ENCODE assay signal across 12 mouse cellular contexts in the genomic region with DNA sequence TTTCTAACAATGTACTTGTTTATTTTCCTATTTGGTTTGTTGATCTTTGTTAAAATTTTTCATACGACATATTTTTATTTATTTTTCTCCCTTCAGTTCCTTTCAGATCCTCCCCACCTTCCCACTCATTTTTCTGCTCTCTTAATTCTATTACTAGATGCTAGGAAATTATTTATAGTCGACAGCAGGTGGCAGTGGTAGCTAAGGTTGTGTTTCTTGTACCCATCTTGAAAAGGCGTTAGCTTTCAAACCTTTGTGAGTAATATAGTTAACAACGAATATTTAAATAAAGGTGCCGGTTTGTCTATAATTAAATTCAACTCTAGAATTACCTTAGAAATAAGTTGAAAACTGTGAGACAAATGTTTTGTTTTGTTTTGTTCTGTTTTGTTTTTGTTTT. TPM values are rescaled to one million over a fixed set of nuclear protein-coding genes. Genes with fewer than 3 reads are reported as not detected.
DNase-seq lines count a peak whose midpoint lies in the region; ATAC-seq and TF ChIP-seq lines count a peak whose summit lies in the region.
"Had no signal": no experiment of that assay in that cellular context is flagged by ENCODE, and none has a peak within 500 bp of the region (broad histone marks: within the 10 kb centered on the region; RNA-seq: fewer than 3 reads in every experiment).

No protein-coding gene starts in this region.

- H3K36me3 ChIP-seq in heart, postnatal 0 days (replicated peaks; ENCODE audit: control insufficient read depth, insufficient read depth, low read length): no peaks in the 10 kb centered on the region
- H3K36me3 ChIP-seq in forebrain, postnatal 0 days (ENCODE audit: insufficient read depth): no peaks in the 10 kb centered on the region

- TF ChIP-seq EP300 in heart, postnatal 0 days (IDR thresholded peaks at IDR 0.05; ENCODE audit: low read depth): no peak

- peak; percentile 44 for TF ChIP-seq CTCF in heart, postnatal 0 days (IDR thresholded peaks at IDR 0.05; ENCODE audit: low read depth)
- peak; percentile 69 for TF ChIP-seq CTCF in forebrain, postnatal 0 days (IDR thresholded peaks at IDR 0.05; ENCODE audit: low read depth)

- no peaks in the 10 kb centered on the region for H3K27me3 ChIP-seq in heart, postnatal 0 days (ENCODE audit: control insufficient read depth, insufficient read depth, low read length)
- H3K27me3 ChIP-seq in forebrain, postnatal 0 days (ENCODE audit: insufficient read depth, low read length): no peaks in the 10 kb centered on the region

- H3K27ac ChIP-seq in heart, postnatal 0 days (ENCODE audit: low read depth): no peak overlapping the region
- H3K27ac ChIP-seq in forebrain, postnatal 0 days (ENCODE audit: low read depth, low read length): no peak overlapping the region

- no peaks in the 10 kb centered on the region for H3K9me3 ChIP-seq in heart, postnatal 0 days (replicated peaks; ENCODE audit: control insufficient read depth, low read length)
- H3K9me3 ChIP-seq in forebrain, postnatal 0 days (ENCODE audit: low read length): no peaks in the 10 kb centered on the region

- ATAC-seq in heart, postnatal 0 days (ENCODE audit: insufficient read depth, low read depth): no peak
- peak; percentile 47; the same call in 1 of the 2 replicates for ATAC-seq in forebrain, postnatal 0 days

- no peak overlapping the region for H3K9ac ChIP-seq in heart, postnatal 0 days (replicated peaks; ENCODE audit: low read depth, low read length)
- H3K9ac ChIP-seq in forebrain, postnatal 0 days: no peak overlapping the region

- H3K4me1 ChIP-seq in heart, postnatal 0 days (ENCODE audit: control insufficient read depth, insufficient read depth): no peaks in the 10 kb centered on the region
- no peaks in the 10 kb centered on the region for H3K4me1 ChIP-seq in forebrain, postnatal 0 days (ENCODE audit: insufficient read depth)

- H3K4me3 ChIP-seq in heart, postnatal 0 days (ENCODE audit: low read depth, low read length): no peak overlapping the region
- no peak overlapping the region for H3K4me3 ChIP-seq in forebrain, postnatal 0 days (ENCODE audit: low read depth, low read length)
- H3K4me3 ChIP-seq: myocyte had no signal

- 33% methylated on average over 5 of the region's 5 CpGs for WGBS in heart, postnatal 0 days
- WGBS in forebrain, postnatal 0 days: 23% methylated on average over 5 of the region's 5 CpGs

- DNase-seq in heart, postnatal 0 days (ENCODE audit: low spot score): peak; percentile 34
- DNase-seq in heart, adult 11 months: no peak
- peak; percentile 23 to 33 for DNase-seq in right cerebral cortex, adult 2 months (ENCODE audit: low spot score in 2 of 2)
- no peak for DNase-seq in right cerebral cortex, postnatal 25 days
- peak; percentile 80 for DNase-seq in forebrain, postnatal 0 days
- no peak for DNase-seq in ovary, postnatal 36 days (ENCODE audit: low spot score)
- no peak for DNase-seq in gastrocnemius, adult 8-10 months (ENCODE audit: low spot score in 2 of 2)
- no peak for DNase-seq in spleen, postnatal 14 days (ENCODE audit: low spot score in 2 of 2)

- no peak overlapping the region for H3K4me2 ChIP-seq in heart, postnatal 0 days (ENCODE audit: low read depth, low read length)
- no peak overlapping the region for H3K4me2 ChIP-seq in forebrain, postnatal 0 days (ENCODE audit: low read depth)

RNA-seq across cellular contexts. Expression of gene Nudt12, which starts 26.6 kb away (rescaled TPM):
- total RNA-seq in heart, postnatal 0 days (2014; rRNA removed; ENCODE audit: low replicate concordance): 7.8 and 8.3 TPM in 2 replicates
- polyA plus RNA-seq in heart, postnatal 0 days (2015; fragmentation: Nextera tagmentation; extraction: Ambion mirVana): 3.6 and 4.2 TPM in 2 replicates
- total RNA-seq in forebrain, postnatal 0 days (2014; rRNA removed): 2.9 and 4.2 TPM in 2 replicates
- polyA plus RNA-seq in forebrain, postnatal 0 days (2015; fragmentation: Nextera tagmentation; extraction: Ambion mirVana): 1.2 and 2.5 TPM in 2 replicates
- total RNA-seq in gastrocnemius, adult 8-10 months (2022): 10 to 100 TPM in 3 of 4 experiments, 1 to 10 TPM in 1; 9.8 to 13.3 (median 11.0) TPM

RNA-seq across cellular contexts. Expression of gene Pdzph1, which starts 48.6 kb away (rescaled TPM):
- not detected in 2 replicates for total RNA-seq in heart, postnatal 0 days (2014; rRNA removed; ENCODE audit: low replicate concordance)
- not detected in 2 replicates for polyA plus RNA-seq in heart, postnatal 0 days (2015; fragmentation: Nextera tagmentation; extraction: Ambion mirVana)
- 2.3 and 5.3 TPM in 2 replicates for total RNA-seq in forebrain, postnatal 0 days (2014; rRNA removed)
- polyA plus RNA-seq in forebrain, postnatal 0 days (2015; fragmentation: Nextera tagmentation; extraction: Ambion mirVana): 6.9 and 8.3 TPM in 2 replicates
- not detected for total RNA-seq in gastrocnemius, adult 8-10 months (2022)
- total RNA-seq: gastrocnemius, adult 18-20 months had no signal
- polyA plus RNA-seq: limb, embryonic 11.5 days; myocyte; stomach, embryonic 14.5 days had no signal

Comparison
In these comparisons a context has a peak if more than half of its experiments do, and no peak if none do; other contexts are left out.
1. DNase-seq: peak in heart, postnatal 0 days (single experiment), right cerebral cortex, adult 2 months (2 of 2) and forebrain, postnatal 0 days (single experiment); none in heart, adult 11 months (single experiment), right cerebral cortex, postnatal 25 days (single experiment), ovary, postnatal 36 days (single experiment), gastrocnemius, adult 8-10 months (0 of 2) and spleen, postnatal 14 days (0 of 2).